Mouse (Mus musculus): ENCODE measurements around the gene Rarg. TPM values are rescaled to one million over a fixed set of nuclear protein-coding genes. Genes with fewer than 3 reads are reported as not detected.

Rarg gene
- total and polyA plus RNA-seq, 3 experiments: 0.39 to 5.8 TPM; not detected in 1

GRCm38 (mm10) chr15:102258581-102259253 lies 1.4 kb upstream of the Rarg start:
- H3K36me3 ChIP-seq (ENCODE audit: control insufficient read depth in 1 of 2, insufficient read depth in 2 of 2, low read length in 2 of 2): no peaks in the 10 kb centered on the region
- peaks cover 64 to 69% of the 10 kb centered on the region in 2 experiments for H3K27me3 ChIP-seq (ENCODE audit: control insufficient read depth in 1 of 2, insufficient read depth in 2 of 2, low read length in 2 of 2)
- DNase-seq (ENCODE audit: low read depth, low spot score): no peak
- H3K9ac ChIP-seq (ENCODE audit: control insufficient read depth, low read depth, low read length, poor library complexity, severe bottlenecking): no peak overlapping the region
- no peak for TF ChIP-seq MAZ (IDR thresholded peaks at IDR 0.05; ENCODE audit: low read depth, low read length)
- no peak for TF ChIP-seq TAL1 (IDR thresholded peaks at IDR 0.05; ENCODE audit: low read length)
- no peak for TF ChIP-seq USF2 (IDR thresholded peaks at IDR 0.05; ENCODE audit: borderline replicate concordance in 1 of 2, insufficient read depth in 1 of 2, low read depth in 1 of 2, low read length in 2 of 2)
- no peak for TF ChIP-seq GABPA (IDR thresholded peaks at IDR 0.05; ENCODE audit: low read depth, low read length)
- TF ChIP-seq JUND (IDR thresholded peaks at IDR 0.05; ENCODE audit: low read depth, low read length): no peak
- TF ChIP-seq POLR2A (IDR thresholded peaks at IDR 0.05; ENCODE audit: control insufficient read depth in 1 of 2, insufficient read depth in 1 of 2, low read depth in 1 of 2, low read length in 2 of 2, poor library complexity in 1 of 2): no peak
- TF ChIP-seq KAT2A (conservative IDR thresholded peaks at IDR 0.05; ENCODE audit: low read depth, low read length): no peak
- TF ChIP-seq MEF2A (IDR thresholded peaks at IDR 0.05; ENCODE audit: extremely low read depth, insufficient replicate concordance, low read depth, low read length, poor library complexity, severe bottlenecking): no peak
- no peak for TF ChIP-seq CTCF (IDR thresholded peaks at IDR 0.05 in 2 of 3, conservative IDR thresholded peaks at IDR 0.05 in 1 of 3; ENCODE audit: control insufficient read depth in 1 of 3, insufficient read depth in 1 of 3, low read depth in 2 of 3, low read length in 3 of 3, poor library complexity in 1 of 3, severe bottlenecking in 1 of 3)
- TF ChIP-seq MAX (IDR thresholded peaks at IDR 0.05; ENCODE audit: low read length): no peak
- TF ChIP-seq RAD21 (IDR thresholded peaks at IDR 0.05; ENCODE audit: low read depth, low read length): no peak
- no peak for TF ChIP-seq BHLHE40 (IDR thresholded peaks at IDR 0.05; ENCODE audit: borderline replicate concordance, low read depth, low read length)
- TF ChIP-seq ETS1 (IDR thresholded peaks at IDR 0.05; ENCODE audit: low read depth, low read length): no peak
- no peak for TF ChIP-seq ZNF384 (IDR thresholded peaks at IDR 0.05; ENCODE audit: low read depth, low read length)
- TF ChIP-seq UBTF (IDR thresholded peaks at IDR 0.05; ENCODE audit: borderline replicate concordance, insufficient read depth, low read depth, low read length): no peak
- TF ChIP-seq ZKSCAN1 (IDR thresholded peaks at IDR 0.05; ENCODE audit: low read depth, low read length): no peak
- no peak for TF ChIP-seq CHD2 (IDR thresholded peaks at IDR 0.05; ENCODE audit: low read length)
- no peak for TF ChIP-seq ZC3H11A (IDR thresholded peaks at IDR 0.05; ENCODE audit: low read depth, low read length)
- H3K4me3 ChIP-seq (ENCODE audit: control insufficient read depth in 1 of 2, insufficient read depth in 1 of 2, low read depth in 2 of 2, low read length in 2 of 2): no peak overlapping the region
- no peak overlapping the region for H3K27ac ChIP-seq (ENCODE audit: control insufficient read depth, low read depth, low read length)
- no peaks in the 10 kb centered on the region for H3K79me2 ChIP-seq (ENCODE audit: control insufficient read depth, insufficient read depth, low read length, poor library complexity)
- H3K4me1 ChIP-seq (ENCODE audit: control insufficient read depth in 1 of 2, insufficient read depth in 2 of 2, low read length in 2 of 2): peaks cover 0 to 3% of the 10 kb centered on the region in 2 experiments; a peak in 2 of 4 replicates
- H3K9me3 ChIP-seq (replicated peaks; ENCODE audit: insufficient read depth, low read length): no peaks in the 10 kb centered on the region

GRCm38 (mm10) chr15:102258076-102258470 lies 756 bp upstream of the Rarg start:
- Histone ChIP-seq H3K9me3 (replicated peaks; ENCODE audit: insufficient read depth, low read length) (no peaks in the 10 kb centered on the region), H3K27me3 (ENCODE audit: control insufficient read depth in 1 of 2, insufficient read depth in 2 of 2, low read length in 2 of 2) (peaks cover 66 to 74% of the 10 kb centered on the region in 2 experiments), H3K9ac (ENCODE audit: control insufficient read depth, low read depth, low read length, poor library complexity, severe bottlenecking) (no peak overlapping the region), H3K79me2 (ENCODE audit: control insufficient read depth, insufficient read depth, low read length, poor library complexity) (no peaks in the 10 kb centered on the region), H3K4me3 (ENCODE audit: control insufficient read depth in 1 of 2, insufficient read depth in 1 of 2, low read depth in 2 of 2, low read length in 2 of 2) (no peak overlapping the region), H3K4me1 (ENCODE audit: control insufficient read depth in 1 of 2, insufficient read depth in 2 of 2, low read length in 2 of 2) (peaks cover 0 to 3% of the 10 kb centered on the region in 2 experiments; a peak in 2 of 4 replicates), H3K36me3 (ENCODE audit: control insufficient read depth in 1 of 2, insufficient read depth in 2 of 2, low read length in 2 of 2) (no peaks in the 10 kb centered on the region), H3K27ac (ENCODE audit: control insufficient read depth, low read depth, low read length) (no peak overlapping the region)
- no peak for TF ChIP-seq USF2 (IDR thresholded peaks at IDR 0.05; ENCODE audit: borderline replicate concordance in 1 of 2, insufficient read depth in 1 of 2, low read depth in 1 of 2, low read length in 2 of 2)
- no peak for TF ChIP-seq BHLHE40 (IDR thresholded peaks at IDR 0.05; ENCODE audit: borderline replicate concordance, low read depth, low read length)
- no peak for TF ChIP-seq SIN3A (IDR thresholded peaks at IDR 0.05; ENCODE audit: low read length)
- 0 out of 2 replicates have a peak, but pooled peaks have one; percentile 28 for TF ChIP-seq MAZ (IDR thresholded peaks at IDR 0.05; ENCODE audit: low read depth, low read length)
- no peak for DNase-seq (ENCODE audit: low read depth, low spot score)

Measured in MEL (cell line).